ENCODE assay signal across 15 mouse cellular contexts in the genomic region with DNA sequence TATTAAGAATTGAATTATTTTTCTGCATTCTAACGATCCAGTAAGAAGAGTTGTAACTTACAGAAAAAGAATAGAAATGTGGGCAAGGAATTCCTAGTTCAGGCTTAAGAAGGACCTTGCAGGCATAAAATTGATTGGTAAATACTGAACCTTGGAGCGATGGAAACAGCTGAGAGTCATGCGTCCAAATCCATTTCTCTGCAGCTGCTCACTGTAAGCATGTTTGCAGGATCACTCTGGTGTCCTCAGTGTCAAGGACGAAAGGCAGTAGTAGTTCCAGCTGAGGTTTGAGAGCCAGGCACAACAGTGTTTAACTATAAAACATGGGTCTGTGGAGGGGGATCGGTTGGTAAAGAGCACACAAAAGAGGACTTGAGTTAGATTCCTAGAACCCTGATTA.
"Had no signal": no experiment of that assay in that cellular context is flagged by ENCODE, and none has a peak within 500 bp of the region (broad histone marks: within the 10 kb centered on the region; RNA-seq: fewer than 3 reads in every experiment).

No protein-coding gene starts in this region.

- H3K4me3 ChIP-seq: limb, embryonic 13.5 days; liver, embryonic 13.5 days; neural tube, embryonic 12.5 days; neural tube, embryonic 15.5 days had no signal

- H3K27ac ChIP-seq: limb, embryonic 13.5 days; liver, embryonic 13.5 days; neural tube, embryonic 12.5 days; neural tube, embryonic 15.5 days had no signal

- DNase-seq: kidney, adult 18-20 months; kidney, adult 9 months; kidney, postnatal 14 days; kidney, postnatal 4 days; left cerebral cortex, postnatal 4 days; liver, embryonic 13.5 days; lung, adult 2 months; lung, postnatal 14 days; lung, postnatal 4 days; midbrain, embryonic 14.5 days; right cerebral cortex, postnatal 25 days; thymus, postnatal 25 days had no signal
